Mouse (Mus musculus): Measurements from ENCODE around the gene Gpc6. TPM values are rescaled to one million over a fixed set of nuclear protein-coding genes. Genes with fewer than 3 reads are reported as not detected.

Gpc6 gene
- polyA plus RNA-seq, 1 experiment from 2014 or later: 11.4 TPM

- TF ChIP-seq CTCF (IDR thresholded peaks at IDR 0.05; ENCODE audit: low read depth) (no peak), EP300 (optimal IDR thresholded peaks at IDR 0.05) (no peak)
- H3K4me2 ChIP-seq (replicated peaks; ENCODE audit: low read depth): no peak overlapping the region
- no peaks in the 10 kb centered on the region for H3K36me3 ChIP-seq (ENCODE audit: control insufficient read depth, insufficient read depth, low read length)
- WGBS: 49% methylated on average over 5 of the region's 5 CpGs
- H3K4me1 ChIP-seq (replicated peaks; ENCODE audit: control insufficient read depth, insufficient read depth): no peaks in the 10 kb centered on the region
- no peak overlapping the region for H3K27ac ChIP-seq (replicated peaks)
- no peaks in the 10 kb centered on the region for H3K9me3 ChIP-seq (ENCODE audit: control insufficient read depth, low read length)
- H3K9ac ChIP-seq (ENCODE audit: low read length): no peak overlapping the region
- no peaks in the 10 kb centered on the region for H3K27me3 ChIP-seq (ENCODE audit: control insufficient read depth, insufficient read depth, low read length)
- H3K4me3 ChIP-seq (ENCODE audit: low read depth, low read length): no peak overlapping the region
- DNase-seq (ENCODE audit: low spot score) (no peak), ATAC-seq (ENCODE audit: low FRiP score, low TSS enrichment) (no peak)
These were observed 97.2 kb downstream of the Gpc6 start for GRCm38 (mm10) chr14:117022180-117022799.

DNA sequence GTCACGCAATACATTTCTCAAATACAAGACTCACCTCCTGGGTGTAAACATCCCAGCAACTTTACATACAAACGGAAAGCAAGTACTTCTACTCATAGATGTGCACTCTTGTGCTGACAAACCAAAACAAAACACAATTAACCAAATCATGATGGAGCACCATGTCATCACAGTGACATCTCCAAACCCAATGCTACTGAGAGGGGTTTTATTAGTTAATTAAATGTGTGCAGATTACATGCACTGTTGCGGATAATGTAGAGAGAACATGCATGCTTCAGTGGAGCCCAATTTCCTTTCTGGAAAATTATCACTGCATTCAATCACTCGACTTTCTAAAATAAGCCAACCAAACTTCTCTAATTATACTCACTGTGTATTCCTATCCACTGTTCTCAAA lies 109.0 kb downstream of the Gpc6 start:
- no peaks in the 10 kb centered on the region for H3K36me3 ChIP-seq (ENCODE audit: control insufficient read depth, insufficient read depth, low read length)
- no peak overlapping the region for H3K27ac ChIP-seq (replicated peaks)
- DNase-seq (ENCODE audit: low spot score) (no peak), ATAC-seq (ENCODE audit: low FRiP score, low TSS enrichment) (no peak)
- 87% methylated on average over 4 of the region's 4 CpGs for WGBS
- no peak overlapping the region for H3K4me2 ChIP-seq (replicated peaks; ENCODE audit: low read depth)
- TF ChIP-seq EP300 (optimal IDR thresholded peaks at IDR 0.05) (no peak), CTCF (IDR thresholded peaks at IDR 0.05; ENCODE audit: low read depth) (no peak)
- no peaks in the 10 kb centered on the region for H3K4me1 ChIP-seq (replicated peaks; ENCODE audit: control insufficient read depth, insufficient read depth)
- H3K9ac ChIP-seq (ENCODE audit: low read length): no peak overlapping the region
- H3K9me3 ChIP-seq (ENCODE audit: control insufficient read depth, low read length): no peaks in the 10 kb centered on the region
- no peaks in the 10 kb centered on the region for H3K27me3 ChIP-seq (ENCODE audit: control insufficient read depth, insufficient read depth, low read length)
- H3K4me3 ChIP-seq (ENCODE audit: low read depth, low read length): no peak overlapping the region

DNA sequence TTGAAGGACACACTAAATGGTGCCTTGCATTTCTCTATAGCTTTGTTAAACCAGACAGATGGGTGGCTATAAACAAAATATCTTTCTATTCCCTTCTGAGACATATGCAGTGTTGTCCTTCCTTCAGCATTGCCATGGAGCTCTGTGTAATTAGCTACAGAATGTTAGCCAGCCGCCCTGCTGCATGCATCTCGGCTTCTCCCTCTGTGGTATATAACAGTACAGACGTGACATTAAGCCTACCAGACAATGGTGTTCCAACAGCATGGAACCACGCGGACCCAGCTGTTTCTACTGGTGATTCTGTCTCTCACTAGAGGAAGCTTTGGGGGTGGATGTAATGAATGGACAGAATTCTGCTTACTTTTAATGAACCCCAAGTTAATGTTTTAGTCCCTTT lies 115.9 kb downstream of the Gpc6 start:
- no peaks in the 10 kb centered on the region for H3K27me3 ChIP-seq (ENCODE audit: control insufficient read depth, insufficient read depth, low read length)

GRCm38 (mm10) chr14:117048951-117049350 lies 123.8 kb downstream of the Gpc6 start:
- Histone ChIP-seq H3K36me3 (ENCODE audit: control insufficient read depth, insufficient read depth, low read length) (no peaks in the 10 kb centered on the region), H3K27ac (replicated peaks) (no peak overlapping the region), H3K9me3 (ENCODE audit: control insufficient read depth, low read length) (no peaks in the 10 kb centered on the region), H3K4me3 (ENCODE audit: low read depth, low read length) (no peak overlapping the region), H3K4me1 (replicated peaks; ENCODE audit: control insufficient read depth, insufficient read depth) (no peaks in the 10 kb centered on the region), H3K27me3 (ENCODE audit: control insufficient read depth, insufficient read depth, low read length) (no peaks in the 10 kb centered on the region), H3K9ac (ENCODE audit: low read length) (no peak overlapping the region), H3K4me2 (replicated peaks; ENCODE audit: low read depth) (no peak overlapping the region)
- DNase-seq (ENCODE audit: low spot score) (no peak), ATAC-seq (ENCODE audit: low FRiP score, low TSS enrichment) (no peak)
- TF ChIP-seq EP300 (optimal IDR thresholded peaks at IDR 0.05) (no peak), CTCF (IDR thresholded peaks at IDR 0.05; ENCODE audit: low read depth) (no peak)
- WGBS: 43% methylated on average over 2 of the region's 2 CpGs

More for the DNA sequence above, 115.9 kb downstream of the Gpc6 start:
- Histone ChIP-seq H3K36me3 (ENCODE audit: control insufficient read depth, insufficient read depth, low read length) (no peaks in the 10 kb centered on the region), H3K9me3 (ENCODE audit: control insufficient read depth, low read length) (no peaks in the 10 kb centered on the region), H3K4me3 (ENCODE audit: low read depth, low read length) (no peak overlapping the region), H3K4me2 (replicated peaks; ENCODE audit: low read depth) (no peak overlapping the region), H3K4me1 (replicated peaks; ENCODE audit: control insufficient read depth, insufficient read depth) (no peaks in the 10 kb centered on the region), H3K9ac (ENCODE audit: low read length) (no peak overlapping the region), H3K27ac (replicated peaks) (no peak overlapping the region)
- TF ChIP-seq EP300 (optimal IDR thresholded peaks at IDR 0.05): no peak
- no peak for TF ChIP-seq CTCF (IDR thresholded peaks at IDR 0.05; ENCODE audit: low read depth)
- WGBS: 75% methylated on average over 5 of the region's 5 CpGs
- ATAC-seq (ENCODE audit: low FRiP score, low TSS enrichment) (no peak), DNase-seq (ENCODE audit: low spot score) (no peak)

DNA sequence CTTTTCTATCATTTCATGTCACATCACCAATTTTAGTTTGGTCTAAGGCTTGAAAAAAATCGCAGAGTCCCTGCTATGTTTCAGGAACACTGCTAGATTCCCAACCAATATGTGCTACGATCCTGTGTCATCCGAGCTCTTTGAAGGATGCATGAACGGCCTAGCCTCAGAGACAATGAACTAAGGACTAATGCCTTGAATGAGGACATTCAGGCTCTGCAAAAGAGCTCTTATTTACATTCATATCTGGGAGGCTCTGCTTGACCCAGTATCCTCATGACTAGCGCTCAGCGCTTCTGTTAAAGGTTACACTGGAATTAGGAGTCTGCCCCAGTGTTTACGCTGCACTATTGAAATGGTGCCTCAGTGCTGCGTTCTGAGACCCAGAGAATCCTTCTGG lies 125.8 kb downstream of the Gpc6 start:
- DNase-seq (ENCODE audit: low spot score): no peak
- TF ChIP-seq CTCF (IDR thresholded peaks at IDR 0.05; ENCODE audit: low read depth): no peak
- TF ChIP-seq EP300 (optimal IDR thresholded peaks at IDR 0.05): no peak
- H3K4me2 ChIP-seq (replicated peaks; ENCODE audit: low read depth): no peak overlapping the region
- H3K27me3 ChIP-seq (ENCODE audit: control insufficient read depth, insufficient read depth, low read length): no peaks in the 10 kb centered on the region
- no peak overlapping the region for H3K9ac ChIP-seq (ENCODE audit: low read length)
- H3K9me3 ChIP-seq (ENCODE audit: control insufficient read depth, low read length): no peaks in the 10 kb centered on the region
- no peak for ATAC-seq (ENCODE audit: low FRiP score, low TSS enrichment)
- H3K4me3 ChIP-seq (ENCODE audit: low read depth, low read length): no peak overlapping the region
- no peaks in the 10 kb centered on the region for H3K4me1 ChIP-seq (replicated peaks; ENCODE audit: control insufficient read depth, insufficient read depth)
- WGBS: 71% methylated on average over 8 of the region's 8 CpGs
- no peaks in the 10 kb centered on the region for H3K36me3 ChIP-seq (ENCODE audit: control insufficient read depth, insufficient read depth, low read length)
- no peak overlapping the region for H3K27ac ChIP-seq (replicated peaks)

- Histone ChIP-seq H3K4me3 (ENCODE audit: low read depth, low read length) (no peak overlapping the region), H3K9me3 (ENCODE audit: control insufficient read depth, low read length) (no peaks in the 10 kb centered on the region), H3K27ac (replicated peaks) (no peak overlapping the region), H3K4me2 (replicated peaks; ENCODE audit: low read depth) (no peak overlapping the region), H3K27me3 (ENCODE audit: control insufficient read depth, insufficient read depth, low read length) (no peaks in the 10 kb centered on the region), H3K9ac (ENCODE audit: low read length) (no peak overlapping the region), H3K4me1 (replicated peaks; ENCODE audit: control insufficient read depth, insufficient read depth) (no peaks in the 10 kb centered on the region), H3K36me3 (ENCODE audit: control insufficient read depth, insufficient read depth, low read length) (no peaks in the 10 kb centered on the region)
- TF ChIP-seq EP300 (optimal IDR thresholded peaks at IDR 0.05): no peak
- TF ChIP-seq CTCF (IDR thresholded peaks at IDR 0.05; ENCODE audit: low read depth): no peak
- ATAC-seq (ENCODE audit: low FRiP score, low TSS enrichment) (no peak), DNase-seq (ENCODE audit: low spot score) (no peak)
- WGBS: 88% methylated on average over 6 of the region's 6 CpGs
These were observed 128.2 kb downstream of the Gpc6 start for GRCm38 (mm10) chr14:117053361-117053760.

All from stomach, postnatal 0 days (tissue).